8 mouse cellular contexts compared by ENCODE assay signal in the genomic region with DNA sequence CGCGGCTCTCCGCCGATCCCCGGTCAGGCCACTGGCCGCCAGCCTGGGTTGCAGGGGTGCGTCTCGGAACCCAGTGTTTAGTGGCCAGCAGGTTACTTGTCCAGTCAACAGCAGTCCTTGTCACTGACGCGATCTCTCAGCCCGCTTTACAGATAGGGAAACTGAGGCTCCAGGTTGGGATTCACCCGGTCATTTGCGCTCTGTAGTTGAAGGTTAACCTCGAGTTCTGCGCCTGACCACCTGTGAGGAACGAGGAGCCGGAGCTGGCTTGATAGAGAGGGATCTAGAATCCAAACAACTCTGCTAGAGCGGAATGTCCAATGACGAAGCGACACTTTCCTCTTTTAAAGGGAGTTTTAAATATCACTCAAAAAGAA. TPM values are rescaled to one million over a fixed set of nuclear protein-coding genes. Genes with fewer than 3 reads are reported as not detected.
DNase-seq lines count a peak whose midpoint lies in the region; ATAC-seq and TF ChIP-seq lines count a peak whose summit lies in the region.

A gene (minus strand): TSS at position 321 of the 377 bp plus-strand sequence.

- peaks cover 4% of the 10 kb centered on the region; the same call in 1 of the 2 replicates for H3K4me1 ChIP-seq in kidney, postnatal 0 days (replicated peaks; ENCODE audit: insufficient read depth, low read length)
- H3K4me1 ChIP-seq in bone marrow, adult 2 months (ENCODE audit: control insufficient read depth, insufficient read depth, low read length), result no peaks in the 10 kb centered on the region; the same call in 1 of the 2 replicates
- H3K4me1 ChIP-seq in intestine, postnatal 0 days (replicated peaks; ENCODE audit: control insufficient read depth, insufficient read depth, low read length), result no peaks in the 10 kb centered on the region

- no peak for TF ChIP-seq CTCF in kidney, postnatal 0 days (IDR thresholded peaks at IDR 0.05; ENCODE audit: low read depth)
- no peak for TF ChIP-seq CTCF in bone marrow, adult 2 months (IDR thresholded peaks at IDR 0.05; ENCODE audit: control insufficient read depth, insufficient read depth, low read length)
- no peak for TF ChIP-seq CTCF in intestine, postnatal 0 days (IDR thresholded peaks at IDR 0.05; ENCODE audit: low read depth)

- H3K9ac ChIP-seq in kidney, postnatal 0 days (ENCODE audit: low read depth, low read length), result peak within 1 kb of the TSS; percentile 92
- peak within 1 kb of the TSS; percentile 82 for H3K9ac ChIP-seq in intestine, postnatal 0 days (ENCODE audit: low read depth, low read length)

- 0 out of 2 replicates have a peak, but pooled peaks have one; percentile 1 for ATAC-seq in kidney, postnatal 0 days (replicated peaks; ENCODE audit: low FRiP score, low read depth)
- ATAC-seq in intestine, postnatal 0 days, result no peak
- no peak for ATAC-seq in megakaryocyte-erythroid progenitor cell, adult 5-6 weeks (replicated peaks; ENCODE audit: low FRiP score, low TSS enrichment, poor library complexity, severe bottlenecking)

- no peaks in the 10 kb centered on the region for H3K27me3 ChIP-seq in kidney, postnatal 0 days (ENCODE audit: insufficient read depth, low read length)
- no peaks in the 10 kb centered on the region for H3K27me3 ChIP-seq in intestine, postnatal 0 days (replicated peaks; ENCODE audit: control insufficient read depth, insufficient read depth, low read length)

- 11% methylated on average over 20 of the region's 20 CpGs for WGBS in kidney, postnatal 0 days
- WGBS in bone marrow, adult 2 months, result 22% methylated on average over 20 of the region's 20 CpGs
- whole genome bisulfite sequencing in intestine, postnatal 0 days, result 12% methylated on average over 20 of the region's 20 CpGs

- no peaks in the 10 kb centered on the region for H3K9me3 ChIP-seq in kidney, postnatal 0 days (replicated peaks; ENCODE audit: low read length)
- H3K9me3 ChIP-seq in intestine, postnatal 0 days (ENCODE audit: control insufficient read depth), result no peaks in the 10 kb centered on the region

- no peak for DNase-seq in kidney, postnatal 0 days (ENCODE audit: low spot score)
- no peak for DNase-seq in kidney, postnatal 4 days
- no peak for DNase-seq in gastrocnemius, postnatal 25 days
- DNase-seq in cerebellum, postnatal 4 days (ENCODE audit: low spot score in 2 of 2), result no peak
- no peak for DNase-seq in right cerebral cortex, postnatal 4 days

- H3K36me3 ChIP-seq in kidney, postnatal 0 days (ENCODE audit: insufficient read depth, low read length), result no peaks in the 10 kb centered on the region
- no peaks in the 10 kb centered on the region for H3K36me3 ChIP-seq in intestine, postnatal 0 days (ENCODE audit: control insufficient read depth, insufficient read depth)

- peak within 1 kb of the TSS; percentile 97 for H3K27ac ChIP-seq in kidney, postnatal 0 days
- peak within 1 kb of the TSS; percentile 94 for H3K27ac ChIP-seq in bone marrow, adult 2 months (ENCODE audit: control insufficient read depth, insufficient read depth, low read depth, low read length, poor library complexity)
- H3K27ac ChIP-seq in intestine, postnatal 0 days (ENCODE audit: low read depth, low read length), result peak within 1 kb of the TSS; percentile 93

- H3K4me2 ChIP-seq in kidney, postnatal 0 days (ENCODE audit: low read length), result peak within 1 kb of the TSS; percentile 84
- H3K4me2 ChIP-seq in intestine, postnatal 0 days (replicated peaks; ENCODE audit: low read depth), result peak within 1 kb of the TSS; percentile 95

- H3K4me3 ChIP-seq in kidney, postnatal 0 days (replicated peaks; ENCODE audit: low read depth, low read length), result peak within 1 kb of the TSS; percentile 72
- peak within 1 kb of the TSS; percentile 99 for H3K4me3 ChIP-seq in bone marrow, adult 2 months (replicated peaks; ENCODE audit: control insufficient read depth, low read depth, low read length)
- peak within 1 kb of the TSS; percentile 96 for H3K4me3 ChIP-seq in intestine, postnatal 0 days (ENCODE audit: low read depth, low read length)

- no peak for TF ChIP-seq POLR2A in bone marrow, adult 2 months (IDR thresholded peaks at IDR 0.05; ENCODE audit: borderline replicate concordance, control insufficient read depth, low read depth, low read length)

RNA-seq across cellular contexts. Expression of the gene that starts here (rescaled TPM):
- 73.7 and 75.7 TPM in 2 replicates for polyA plus RNA-seq in kidney, postnatal 0 days (2015; fragmentation: Nextera tagmentation; extraction: Ambion mirVana)
- polyA plus RNA-seq in bone marrow, adult 2 months (2011; ENCODE audit: insufficient read depth, insufficient read length, low replicate concordance, missing spikeins), result 11.9 and 13.7 TPM in 2 replicates
- total RNA-seq in gastrocnemius, postnatal 25 days (2021), result 10 to 100 TPM; 25.4 to 25.6 TPM
- 59.4 and 60.8 TPM in 2 replicates for polyA plus RNA-seq in intestine, postnatal 0 days (2015; fragmentation: Nextera tagmentation; extraction: Ambion mirVana)
- total RNA-seq in megakaryocyte-erythroid progenitor cell, adult 5-6 weeks (2014; fragmentation: Nextera tagmentation), result 31.9 and 32.1 TPM in 2 replicates
- 60.6 and 66.9 TPM in 2 replicates for total RNA-seq in megakaryocyte-erythroid progenitor cell, adult 5-6 weeks (2017)
